Mouse (Mus musculus) brain, adult 2 months (tissue): ENCODE results near the gene Ednra.

Source experiments
- DNase-seq: peaks from one replicate; pipeline ENCODE4 v3.0.0; 2011; ENCODE audit warnings: low read depth, low spot score

Ednra gene

DNA sequence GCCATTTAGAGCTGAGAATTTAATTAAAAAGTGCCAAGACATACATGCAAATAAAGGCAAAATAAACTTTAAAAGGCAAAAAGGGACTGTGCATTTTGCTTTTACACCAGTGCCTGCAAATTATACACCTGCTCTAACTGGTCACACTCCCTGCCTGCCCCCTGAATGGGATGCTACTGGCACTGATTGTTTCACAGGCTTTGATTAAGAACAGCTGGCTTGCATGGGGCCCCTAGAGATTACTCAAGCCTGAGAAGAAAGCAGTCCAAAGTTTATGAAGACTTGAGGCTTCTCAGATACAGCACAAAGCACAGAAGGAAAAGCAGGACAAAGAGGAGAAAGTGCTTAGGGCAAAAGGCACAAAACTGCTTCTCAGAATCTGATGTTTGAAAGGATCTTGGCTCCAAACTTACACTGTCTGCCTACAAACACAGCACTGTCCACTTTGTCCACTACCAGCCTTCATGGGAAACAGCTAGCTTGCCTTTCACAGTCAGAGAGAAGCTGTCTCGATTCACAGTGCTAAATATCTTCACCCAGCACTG, 73.5 kb downstream of the Ednra start:
- DNase-seq, result peak; percentile 2

DNA sequence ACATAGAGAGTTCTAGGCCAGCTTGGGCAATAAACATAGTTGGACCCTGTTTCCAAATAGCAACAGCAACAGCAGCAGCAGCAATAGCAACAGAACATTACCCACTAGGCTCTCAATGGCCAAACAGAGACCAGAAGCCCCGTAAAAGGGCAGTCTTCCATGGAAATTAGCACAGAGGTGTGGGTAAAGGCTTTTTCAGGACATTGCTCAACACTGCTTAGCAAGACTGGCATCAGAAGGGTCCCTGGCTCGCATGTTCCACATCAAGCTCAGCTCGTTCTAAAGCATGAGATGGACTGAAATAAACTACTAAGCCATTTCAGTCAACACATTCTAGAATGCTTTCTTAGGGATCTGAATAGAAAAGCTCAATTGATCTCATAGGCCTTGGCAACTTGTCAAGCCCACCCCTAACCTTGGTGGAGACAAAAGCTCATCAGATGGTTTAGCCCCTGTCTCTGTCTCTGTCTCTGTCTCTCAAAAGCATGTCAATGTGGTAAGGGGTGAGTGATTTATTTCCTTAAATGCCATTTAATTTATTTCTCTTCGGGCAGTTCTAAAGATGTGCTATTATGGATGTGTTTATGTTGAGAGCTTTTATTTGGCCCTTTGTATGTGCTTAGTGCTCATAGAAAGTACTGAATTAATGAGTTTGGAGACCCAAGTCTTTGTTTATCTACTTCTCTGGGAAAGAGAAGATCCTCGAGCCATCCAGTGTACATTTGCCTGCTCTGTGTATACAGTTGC, 84.0 kb downstream of the Ednra start:
- DNase-seq, result no peak

- DNase-seq, result peak; percentile 14
Measured at GRCm38 (mm10) chr8:77637593-77637992, 86.7 kb downstream of the Ednra start.

DNA sequence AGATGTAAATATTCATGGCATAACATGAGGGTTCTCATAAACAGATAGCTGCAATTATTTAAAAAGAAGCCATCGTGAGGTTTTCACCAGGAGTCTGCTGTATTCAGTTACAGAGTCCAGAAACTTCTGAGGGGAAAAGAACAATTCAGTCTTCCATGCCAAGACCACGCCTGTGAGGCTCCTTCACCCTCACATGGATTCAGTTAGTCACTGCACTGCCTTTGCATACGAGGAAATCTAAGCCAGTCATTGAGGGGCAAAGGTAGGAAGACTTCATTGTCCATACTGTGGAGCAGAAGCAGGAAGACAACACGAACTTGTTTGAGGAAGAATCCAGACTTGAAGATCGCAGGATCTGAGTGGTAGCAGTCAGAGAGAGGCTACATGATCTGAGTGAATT, 90.2 kb downstream of the Ednra start:
- DNase-seq, result no peak

- DNase-seq, result no peak
Measured at GRCm38 (mm10) chr8:77633211-77633610, 91.1 kb downstream of the Ednra start.

GRCm38 (mm10) chr8:77630691-77631090, 93.6 kb downstream of the Ednra start:
- no peak for DNase-seq

DNA sequence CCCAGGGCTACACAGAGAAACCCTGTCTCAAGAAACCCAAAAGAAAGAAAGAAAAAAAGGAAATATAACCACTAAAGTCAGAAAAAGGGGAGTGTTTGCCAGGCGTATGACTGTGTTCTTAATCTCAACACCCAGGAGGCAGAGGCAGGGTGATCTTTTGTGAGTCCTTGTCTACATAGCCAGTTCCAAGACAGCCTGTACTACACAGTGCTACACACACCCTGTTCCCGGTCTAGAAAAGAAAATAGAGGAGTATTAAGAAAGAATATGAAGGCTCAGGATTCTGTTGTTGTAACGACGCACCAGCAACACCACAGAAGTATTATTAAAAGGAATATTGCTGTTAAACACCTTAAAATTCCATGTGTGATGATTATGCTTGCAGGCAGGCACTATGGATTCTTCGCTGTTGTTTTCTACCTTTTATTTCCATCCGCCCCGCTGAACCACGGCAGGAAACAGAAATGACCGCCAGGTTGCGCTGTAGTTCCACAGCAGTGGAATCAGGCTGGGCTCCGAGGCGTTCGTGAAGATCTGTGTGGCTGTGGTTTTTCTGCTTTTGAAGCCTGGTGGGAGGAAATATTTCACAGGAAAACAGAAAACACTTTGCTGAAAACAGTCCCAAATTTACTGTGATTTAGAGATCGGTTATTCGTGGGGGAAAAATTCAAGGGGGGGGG, 94.3 kb downstream of the Ednra start:
- peak; percentile 82 for DNase-seq

DNA sequence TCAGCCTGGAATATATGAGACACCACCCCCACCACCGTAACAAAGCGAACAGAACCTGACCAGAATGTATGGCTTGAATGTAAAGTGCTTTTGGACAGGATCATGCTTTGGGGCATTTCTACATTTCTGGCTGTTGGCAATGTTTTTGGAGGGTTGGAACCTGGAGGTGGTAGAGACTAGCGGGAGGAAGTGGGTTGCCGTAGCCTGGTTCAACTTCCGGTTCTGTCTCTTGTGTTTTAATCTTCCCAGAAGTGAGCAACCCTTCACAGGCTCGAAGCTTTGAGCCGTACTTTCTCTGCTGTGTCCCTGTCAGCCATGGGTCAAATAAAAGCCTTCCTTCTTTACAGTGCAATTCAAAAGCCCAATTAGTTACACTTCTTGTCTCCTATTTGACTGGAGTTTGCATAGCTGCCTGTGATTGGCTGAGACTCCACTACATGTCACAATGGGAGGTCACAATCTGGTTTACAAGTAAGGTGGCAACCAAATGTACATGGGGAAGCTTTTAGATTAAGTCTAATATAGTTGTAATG, 100.5 kb downstream of the Ednra start:
- DNase-seq, result no peak

DNA sequence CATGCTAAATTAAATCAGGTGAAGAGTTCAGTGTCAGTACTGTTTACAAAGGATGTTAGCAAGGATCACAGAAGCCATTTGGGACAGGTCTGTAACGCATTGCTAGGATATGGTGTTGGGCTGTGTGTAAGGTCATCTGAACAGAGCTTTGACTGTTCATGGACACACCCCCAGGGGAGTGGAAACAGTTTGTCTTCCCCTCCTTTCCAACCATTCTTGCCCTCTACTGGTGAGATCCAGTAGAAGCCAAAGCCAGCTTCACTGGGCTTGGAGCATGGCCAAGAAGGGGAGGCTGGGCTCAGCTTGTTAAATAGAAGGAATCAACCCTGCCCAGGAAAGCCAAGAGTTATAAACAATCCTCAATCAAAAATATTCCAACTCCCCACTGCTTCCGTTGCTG, 106.3 kb downstream of the Ednra start:
- peak; percentile 25 for DNase-seq
